Mouse (Mus musculus): ENCODE results near the gene C130026I21Rik.
"Not testable (repeated sequence)": the region's sequence is repeated elsewhere in the genome, so short reads cannot be mapped to it uniquely, and the experiment has no call there.

Gene C130026I21Rik

DNA sequence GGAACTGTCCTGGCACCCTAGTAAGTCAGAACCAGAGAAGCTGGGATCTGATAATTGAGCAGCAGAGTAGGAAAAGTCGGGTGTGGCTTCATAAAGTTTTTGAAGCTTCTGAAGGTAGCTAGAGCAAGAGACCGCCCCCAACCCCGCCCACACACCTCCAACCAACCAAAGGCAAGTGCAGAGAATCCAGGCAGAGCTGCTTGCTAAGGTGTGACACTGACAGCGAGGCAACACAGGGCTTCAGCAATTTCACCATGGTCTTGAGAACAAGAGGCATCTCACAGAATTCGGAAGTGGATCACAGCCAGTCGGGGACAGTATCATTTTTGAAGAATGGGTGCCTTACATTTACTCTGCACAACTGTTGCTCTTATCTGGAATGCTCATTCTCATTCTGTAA is at the start of gene C130026I21Rik:
TSS of gene C130026I21Rik (minus strand) at position 101 of the 400 bp plus-strand sequence.
- DNase-seq (ENCODE audit: low read depth, low spot score): not testable (repeated sequence)

DNA sequence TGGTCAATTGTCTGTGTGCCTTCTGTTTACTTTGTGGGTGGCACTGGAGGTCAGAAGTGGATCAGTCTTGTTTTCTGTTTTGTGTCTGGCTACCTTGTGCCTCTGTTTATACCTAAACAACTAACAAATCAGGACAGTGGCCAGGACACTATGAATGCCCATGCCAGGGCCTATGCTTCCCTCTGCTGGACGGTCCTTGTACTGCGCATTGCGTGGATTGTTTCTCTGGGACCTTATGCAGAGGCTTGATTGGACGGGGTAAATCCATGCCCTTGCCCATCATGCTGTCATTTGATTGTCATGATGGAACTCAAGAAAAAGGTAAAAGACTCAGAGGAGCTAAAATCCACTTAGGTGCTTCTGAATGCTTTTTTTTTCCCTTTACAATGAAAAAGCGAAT is 16.7 kb upstream of the C130026I21Rik start:
- DNase-seq (ENCODE audit: low read depth, low spot score): not testable (repeated sequence)

DNA sequence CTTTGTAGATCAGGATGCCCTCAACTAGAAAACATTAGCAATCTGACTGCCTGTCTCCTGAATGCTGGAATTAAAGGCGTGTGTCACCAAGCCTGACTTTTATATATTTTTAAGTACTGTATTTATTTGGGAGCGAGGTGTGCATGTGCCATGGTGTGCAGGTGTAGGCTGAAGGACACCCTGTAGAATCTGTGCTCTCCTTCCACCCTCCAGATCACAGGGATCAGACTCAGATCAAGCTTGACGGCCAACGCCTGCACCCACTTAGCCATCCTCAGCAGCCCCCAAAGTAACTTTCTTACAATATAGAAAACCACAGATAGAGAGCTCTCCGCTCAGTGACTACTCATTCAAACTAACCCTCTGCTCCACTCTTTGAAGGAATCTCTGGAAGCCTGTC is 6.1 kb upstream of the C130026I21Rik start:
- DNase-seq (ENCODE audit: low read depth, low spot score): not testable (repeated sequence)

GRCm38 (mm10) chr1:85258634-85259033 is 11.7 kb downstream of the C130026I21Rik start:
- not testable (repeated sequence) for DNase-seq (ENCODE audit: low read depth, low spot score)

DNA sequence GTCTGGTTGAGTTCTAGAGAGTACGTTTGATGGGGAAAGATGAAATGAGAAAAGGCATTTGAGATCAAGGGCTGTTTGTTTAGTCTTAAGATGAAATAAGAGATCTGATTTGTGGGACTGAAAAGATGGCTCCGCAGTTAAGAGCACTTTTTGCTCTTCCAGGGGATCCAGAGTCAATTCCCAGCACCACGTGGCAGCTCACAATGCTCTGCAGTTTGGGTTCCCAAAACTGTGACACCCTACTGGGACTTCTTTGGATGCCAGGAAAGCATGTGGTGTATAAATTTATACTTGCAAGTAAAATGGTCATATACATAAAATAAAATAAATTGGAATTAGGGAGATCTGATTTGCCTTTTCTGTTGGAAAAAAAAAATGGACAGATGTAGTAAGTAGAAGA is 15.1 kb downstream of the C130026I21Rik start:
- not testable (repeated sequence) for DNase-seq (ENCODE audit: low read depth, low spot score)

- DNase-seq (ENCODE audit: low read depth, low spot score): not testable (repeated sequence)
These were observed 19.2 kb downstream of the C130026I21Rik start for GRCm38 (mm10) chr1:85251211-85251610.

DNA sequence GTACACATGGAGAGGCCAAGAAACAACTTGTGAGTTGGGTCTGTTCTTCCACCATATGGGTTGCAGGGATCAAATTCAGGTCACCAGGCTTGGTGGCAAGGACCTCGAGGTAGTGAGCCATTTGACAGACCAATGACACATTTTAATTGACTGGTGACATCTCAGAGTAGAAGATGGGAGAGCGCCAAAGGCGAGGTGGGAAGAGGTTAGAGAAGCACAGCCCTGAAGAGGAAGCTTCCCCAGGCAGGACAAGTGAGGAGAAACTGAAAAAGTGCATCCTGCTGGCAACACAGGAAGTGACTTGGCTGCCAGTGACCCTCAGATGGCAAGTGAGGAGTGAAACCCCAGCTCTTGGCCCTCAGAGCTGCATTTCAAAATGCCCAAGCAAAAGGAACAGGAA is 21.4 kb downstream of the C130026I21Rik start:
- not testable (repeated sequence) for DNase-seq (ENCODE audit: low read depth, low spot score)

DNA sequence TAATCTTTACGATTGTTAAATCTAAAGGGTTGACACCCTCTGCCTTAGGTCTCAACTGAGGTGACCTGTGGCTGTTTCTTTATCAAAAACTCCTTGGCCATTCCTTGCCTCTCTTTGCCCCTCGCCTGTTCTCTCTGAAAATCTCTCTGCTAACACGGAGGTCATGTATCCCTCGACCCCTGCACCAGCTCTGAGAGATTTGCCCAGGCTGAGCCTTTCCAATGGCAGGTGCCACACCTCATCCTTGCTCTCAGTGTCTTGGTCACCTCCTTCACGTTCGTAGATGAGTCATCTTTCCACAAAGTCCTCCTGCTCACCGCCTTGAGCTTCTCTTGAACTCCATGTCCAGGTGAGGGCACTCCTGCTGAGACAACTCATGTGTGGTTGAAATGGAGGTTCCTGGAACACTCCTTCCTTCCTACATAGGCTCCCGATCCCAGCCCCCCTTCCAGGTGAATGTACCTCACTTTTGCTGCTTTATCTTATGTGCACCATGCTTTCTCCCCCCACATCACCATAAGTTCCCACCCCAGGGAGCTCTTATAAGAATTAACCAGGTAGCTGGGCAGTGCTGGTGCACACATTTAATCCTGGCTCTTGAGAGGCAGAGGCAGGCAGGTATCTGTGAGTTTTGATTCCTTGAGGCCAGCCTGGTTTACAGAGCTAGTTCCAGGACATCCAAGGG is 23.4 kb downstream of the C130026I21Rik start:
- DNase-seq (ENCODE audit: low read depth, low spot score): not testable (repeated sequence)

GRCm38 (mm10) chr1:85246266-85246665 is 24.1 kb downstream of the C130026I21Rik start:
- not testable (repeated sequence) for DNase-seq (ENCODE audit: low read depth, low spot score)

DNA sequence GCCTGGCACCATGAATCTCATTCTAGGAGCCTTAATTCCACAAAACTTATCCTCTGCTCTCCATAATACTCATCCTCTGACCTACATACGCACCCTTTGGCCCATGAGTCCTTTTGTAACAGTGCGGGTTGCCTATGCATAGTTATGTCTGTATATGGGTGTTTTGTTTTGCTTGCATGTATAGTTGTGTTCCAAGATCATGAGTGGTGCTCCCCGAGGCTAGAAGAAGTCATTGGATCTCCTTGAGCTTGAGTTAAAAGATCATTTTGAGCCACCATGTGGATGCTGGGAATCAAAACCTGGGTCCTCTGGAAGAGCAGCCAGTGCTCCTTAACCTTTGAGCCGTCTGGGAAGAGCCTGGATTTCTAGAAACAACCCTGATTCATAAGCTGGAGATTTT is 25.4 kb downstream of the C130026I21Rik start:
- DNase-seq (ENCODE audit: low read depth, low spot score): not testable (repeated sequence)

GRCm38 (mm10) chr1:85243023-85243422 is 27.3 kb downstream of the C130026I21Rik start:
- not testable (repeated sequence) for DNase-seq (ENCODE audit: low read depth, low spot score)

- not testable (repeated sequence) for DNase-seq (ENCODE audit: low read depth, low spot score)
These were observed 31.2 kb downstream of the C130026I21Rik start for GRCm38 (mm10) chr1:85239018-85239775.

- not testable (repeated sequence) for DNase-seq (ENCODE audit: low read depth, low spot score)
These were observed 63.8 kb downstream of the C130026I21Rik start for GRCm38 (mm10) chr1:85206531-85206930.

- DNase-seq (ENCODE audit: low read depth, low spot score): not testable (repeated sequence)
These were observed 70.8 kb downstream of the C130026I21Rik start for GRCm38 (mm10) chr1:85199523-85199922.

DNA sequence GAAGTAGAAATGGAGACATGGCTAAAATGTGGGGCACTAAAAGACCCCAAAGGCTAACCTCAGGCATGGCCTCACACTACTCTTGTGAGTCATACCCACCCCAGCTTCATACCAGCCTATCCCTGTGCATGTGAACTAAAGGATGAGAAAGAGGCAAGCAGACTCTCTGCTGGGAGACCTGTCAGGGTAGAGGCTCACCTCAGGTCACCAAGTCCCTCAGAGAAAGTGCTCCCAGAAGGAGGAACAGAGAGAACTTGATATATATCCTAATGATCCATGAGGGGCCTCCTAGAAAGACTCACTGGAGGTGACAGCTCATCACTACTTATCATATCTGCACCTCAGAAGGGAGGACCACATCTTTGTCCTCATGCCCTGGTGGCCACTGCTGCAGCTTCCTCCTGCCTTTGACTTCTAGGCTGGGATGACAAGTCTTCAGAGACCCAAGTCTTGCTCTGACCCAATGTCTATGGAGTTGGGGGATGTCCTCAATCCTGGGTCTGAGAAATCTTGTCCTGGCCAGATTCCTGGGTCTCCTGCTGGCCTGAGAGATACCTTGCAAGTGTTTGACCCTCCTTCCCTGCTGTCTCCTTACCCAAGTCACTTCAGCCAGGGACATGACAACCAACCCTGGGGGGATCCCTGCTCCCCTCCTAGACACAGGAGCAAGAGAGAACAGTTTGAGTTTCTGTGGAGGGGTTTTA is 71.6 kb downstream of the C130026I21Rik start:
- DNase-seq (ENCODE audit: low read depth, low spot score): not testable (repeated sequence)

GRCm38 (mm10) chr1:85196732-85197131 is 73.6 kb downstream of the C130026I21Rik start:
- DNase-seq (ENCODE audit: low read depth, low spot score): not testable (repeated sequence)

GRCm38 (mm10) chr1:85193761-85194160 is 76.6 kb downstream of the C130026I21Rik start:
- not testable (repeated sequence) for DNase-seq (ENCODE audit: low read depth, low spot score)

DNA sequence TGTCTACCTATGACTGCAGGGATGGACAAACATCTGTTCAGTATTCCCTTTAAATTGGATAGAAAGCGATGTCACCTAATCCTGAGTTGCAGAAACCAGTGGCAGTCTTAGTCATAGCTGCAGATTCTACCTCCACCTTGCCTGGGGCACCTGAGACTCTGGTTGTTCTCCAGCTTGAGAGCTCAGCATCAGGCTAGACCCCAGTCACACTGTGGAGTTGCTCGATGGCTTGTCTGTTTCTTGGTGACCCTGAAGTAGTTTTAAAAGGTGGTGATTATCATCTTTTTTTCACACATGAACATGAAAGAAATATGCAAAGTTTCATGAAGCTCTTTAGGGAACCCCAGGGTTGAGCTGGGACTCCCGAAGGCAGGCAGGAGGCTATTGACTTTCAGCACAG is 88.4 kb downstream of the C130026I21Rik start:
- DNase-seq (ENCODE audit: low read depth, low spot score): not testable (repeated sequence)

DNA sequence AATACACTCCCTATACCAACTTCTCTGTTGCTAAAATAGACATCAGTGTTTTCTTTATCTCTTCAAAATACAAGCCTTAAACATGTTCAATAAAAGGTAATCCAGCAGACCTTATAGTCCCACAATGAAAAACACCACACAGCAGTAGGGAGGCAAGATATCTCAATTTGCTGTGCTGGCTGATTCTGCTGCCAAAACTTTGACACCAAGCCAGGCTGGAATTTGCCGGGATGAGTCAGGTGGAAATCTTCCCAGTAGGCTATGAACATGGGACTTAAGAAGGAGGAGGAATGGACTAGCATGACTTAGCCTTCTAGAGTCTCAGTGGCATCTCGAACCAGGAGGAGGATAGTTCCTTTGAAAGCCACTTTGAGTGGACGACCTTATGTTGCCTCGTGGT is 91.4 kb downstream of the C130026I21Rik start:
- not testable (repeated sequence) for DNase-seq (ENCODE audit: low read depth, low spot score)

DNA sequence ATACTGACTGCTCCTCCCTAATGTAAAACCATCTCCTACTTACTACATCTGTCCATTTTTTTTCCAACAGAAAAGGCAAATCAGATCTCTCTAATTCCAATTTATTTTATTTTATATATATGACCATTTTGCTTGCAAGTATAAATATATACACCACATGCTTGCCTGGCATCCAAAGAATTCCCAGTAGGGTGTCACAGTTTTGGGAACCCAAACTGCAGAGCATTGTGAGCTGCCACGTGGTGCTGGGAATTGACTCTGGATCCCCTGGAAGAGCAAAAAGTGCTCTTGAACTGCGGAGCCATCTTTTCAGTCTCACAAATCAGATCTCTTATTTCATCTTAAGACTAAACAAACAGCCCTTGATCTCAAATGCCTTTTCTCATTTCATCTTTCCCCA is 107.5 kb downstream of the C130026I21Rik start:
- DNase-seq (ENCODE audit: low read depth, low spot score): not testable (repeated sequence)

- DNase-seq (ENCODE audit: low read depth, low spot score): not testable (repeated sequence)
These were observed 115.2 kb downstream of the C130026I21Rik start for GRCm38 (mm10) chr1:85155151-85155550.

DNA sequence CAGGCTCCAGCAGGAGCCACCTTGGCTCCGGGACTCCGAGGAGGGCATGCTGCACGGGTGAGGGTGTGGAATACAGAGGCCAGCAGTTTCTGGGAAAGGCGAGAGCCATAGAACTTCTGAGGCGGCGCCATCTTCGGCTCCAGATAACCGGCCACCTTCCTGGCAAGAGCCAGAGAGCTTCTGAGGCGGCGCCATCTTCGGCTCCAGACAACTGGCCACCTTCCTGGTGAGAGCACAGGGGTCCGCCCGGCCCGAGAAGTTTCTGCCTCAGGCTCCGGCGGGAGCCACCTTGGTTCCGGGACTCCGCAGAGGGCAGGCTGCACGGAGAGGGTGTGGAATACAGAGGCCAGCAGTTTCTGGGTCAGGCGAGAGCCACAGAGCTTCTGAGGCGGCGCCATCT is 136.7 kb downstream of the C130026I21Rik start:
- DNase-seq (ENCODE audit: low read depth, low spot score): not testable (repeated sequence)
